Mouse (Mus musculus) common myeloid progenitor, adult 5-6 weeks (primary cell): Measurements from ENCODE around the gene Fat4. TPM values are rescaled to one million over a fixed set of nuclear protein-coding genes. Genes with fewer than 3 reads are reported as not detected.

Source experiments
- ATAC-seq: replicated peaks from 2 replicates; pipeline ENCODE4 v1.8.0; 2016; ENCODE audit warnings: low read depth, mild to moderate bottlenecking, moderate TSS enrichment, inconsistent platforms; ENCODE audit not compliant: poor library complexity, severe bottlenecking
- total RNA-seq: library from RNA; stranded (forward); fragments of 200-1000, 187-1606 nt; gene quantifications from 2 replicates; pipeline ENCODE4 v1.2.3, GENCODE M21; 2017

The Fat4 gene
- total RNA-seq, 1 experiment from 2014 or later: under 0.01 TPM

GRCm38 (mm10) chr3:38954196-38954595, 67.5 kb downstream of the Fat4 start:
- ATAC-seq: no peak

GRCm38 (mm10) chr3:38956012-38956648, 69.4 kb downstream of the Fat4 start:
- no peak for ATAC-seq

- ATAC-seq: no peak
These were observed 70.4 kb downstream of the Fat4 start for GRCm38 (mm10) chr3:38957186-38957585.

- no peak for ATAC-seq
These were observed 75.6 kb downstream of the Fat4 start for GRCm38 (mm10) chr3:38962328-38962727.

GRCm38 (mm10) chr3:38967480-38967879, 80.7 kb downstream of the Fat4 start:
- no peak for ATAC-seq

- no peak for ATAC-seq
These were observed 99.6 kb downstream of the Fat4 start for GRCm38 (mm10) chr3:38986379-38986778.

- no peak for ATAC-seq
These were observed 102.4 kb downstream of the Fat4 start for GRCm38 (mm10) chr3:38989181-38989580.

- ATAC-seq: no peak
These were observed 113.3 kb downstream of the Fat4 start for GRCm38 (mm10) chr3:39000011-39000410.

GRCm38 (mm10) chr3:39010544-39010943, 123.8 kb downstream of the Fat4 start:
- no peak for ATAC-seq

GRCm38 (mm10) chr3:39017633-39018032, 130.9 kb downstream of the Fat4 start:
- ATAC-seq: no peak

GRCm38 (mm10) chr3:39036113-39036512, 149.4 kb downstream of the Fat4 start:
- no peak for ATAC-seq

GRCm38 (mm10) chr3:39046425-39046824, 159.7 kb downstream of the Fat4 start:
- ATAC-seq: no peak

GRCm38 (mm10) chr3:39047621-39048303, 161.0 kb downstream of the Fat4 start:
- ATAC-seq: no peak

GRCm38 (mm10) chr3:39048304-39048667, 161.5 kb downstream of the Fat4 start:
- ATAC-seq: no peak

GRCm38 (mm10) chr3:39050130-39050529, 163.4 kb downstream of the Fat4 start:
- no peak for ATAC-seq

- no peak for ATAC-seq
These were observed 166.3 kb downstream of the Fat4 start for GRCm38 (mm10) chr3:39053072-39053471.
